Mouse (Mus musculus): ENCODE data around the gene Tax1bp3.
A peak's percentile ranks its signal among the peaks of the same experiment; 100 is the strongest.

The Tax1bp3 gene

DNA sequence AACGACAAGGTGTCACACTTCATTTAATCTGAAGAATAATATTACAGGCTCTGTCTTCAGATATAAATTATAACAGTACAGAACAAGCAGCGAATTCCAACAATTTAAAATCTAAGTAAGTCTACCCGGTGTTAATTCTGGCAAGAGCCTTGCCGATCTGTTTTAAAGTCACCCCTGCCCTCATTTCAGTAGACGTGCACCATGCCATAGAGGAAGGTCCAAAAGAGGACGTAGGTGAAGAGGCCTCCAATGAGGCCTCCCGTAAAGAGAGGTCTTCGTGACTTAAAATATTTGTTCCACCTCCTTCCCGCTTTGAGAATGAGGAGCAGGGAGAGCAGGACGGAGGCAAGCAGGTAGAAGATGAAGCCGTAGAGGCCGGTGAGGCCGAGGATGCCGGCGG, 697 bp upstream of the Tax1bp3 start:
- no peak for DNase-seq

DNA sequence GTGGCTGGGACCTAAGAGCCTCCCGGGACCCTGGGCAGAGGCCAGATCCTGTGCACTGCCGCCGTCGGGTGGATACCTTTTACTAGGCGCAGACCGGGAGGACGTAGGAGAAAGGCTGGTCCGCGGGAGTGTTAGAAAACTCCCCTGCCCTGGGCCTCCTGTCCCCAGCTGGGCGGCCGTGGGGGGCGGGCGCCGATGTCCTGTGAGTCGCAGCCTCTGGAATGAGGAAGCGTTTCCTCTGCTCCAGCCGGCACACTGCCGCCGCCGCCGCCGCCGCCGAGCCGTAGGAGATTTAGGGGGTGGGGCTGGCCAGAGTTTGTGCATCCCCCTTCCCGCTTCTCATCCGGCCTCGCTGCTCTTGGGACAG, 609 bp downstream of the Tax1bp3 start:
- DNase-seq, result peak; percentile 57

- no peak for DNase-seq
Observed at GRCm38 (mm10) chr11:73177895-73178294, 1.0 kb downstream of the Tax1bp3 start.

DNA sequence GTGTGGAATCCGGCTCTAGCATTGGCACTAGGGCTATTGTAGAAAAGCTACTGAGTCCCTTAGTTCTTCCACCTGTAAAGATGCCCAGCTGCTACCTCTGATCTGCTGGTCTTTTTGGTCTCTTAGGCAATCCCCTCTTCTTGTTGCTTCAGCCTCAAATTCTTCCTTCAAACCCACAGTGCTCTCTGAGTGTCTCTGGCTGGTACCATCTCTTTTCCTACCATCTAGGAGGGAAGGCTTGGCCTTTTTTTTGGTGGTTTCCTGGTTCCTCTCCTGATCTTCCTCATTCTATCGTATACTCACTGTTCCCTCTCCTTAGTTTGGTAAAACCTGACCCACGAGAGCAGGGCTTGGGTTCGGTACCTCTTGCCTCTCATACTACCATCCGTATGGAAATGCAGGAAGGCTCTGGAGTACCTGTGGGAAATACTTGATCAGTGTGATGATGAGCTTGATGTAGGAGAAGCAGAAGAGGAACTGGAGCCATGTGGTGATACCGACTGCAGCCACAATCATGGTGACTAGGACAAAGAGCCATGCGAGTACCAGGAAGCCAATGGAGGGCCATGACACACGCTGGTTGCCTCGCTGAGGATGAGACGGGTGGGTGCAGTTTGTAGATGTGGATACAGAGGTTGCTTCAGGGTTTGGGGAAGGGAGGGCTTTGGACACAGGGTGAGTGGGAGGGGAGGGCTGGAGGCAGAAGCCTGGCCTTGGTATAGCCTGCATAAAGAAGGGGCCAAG, 9.2 kb downstream of the Tax1bp3 start:
- no peak for DNase-seq

DNA sequence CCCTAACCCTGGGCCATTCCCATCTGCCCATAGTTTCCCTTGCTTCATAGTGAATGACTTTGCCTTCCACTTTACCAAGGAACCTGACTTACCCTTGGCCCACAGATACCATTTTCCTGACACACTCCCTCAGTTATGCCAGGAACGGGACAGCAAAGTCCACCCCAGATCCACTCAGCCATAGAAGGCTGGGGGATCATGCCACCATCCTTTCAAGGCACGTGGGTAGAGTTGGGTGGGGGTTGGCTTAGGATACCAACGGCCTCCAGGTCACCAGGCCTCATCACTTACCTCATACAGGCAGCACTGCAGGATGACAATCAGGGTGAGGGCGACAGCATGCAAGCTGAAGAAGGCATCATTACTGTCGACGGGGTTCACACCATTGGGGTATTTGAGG, 10.3 kb downstream of the Tax1bp3 start:
- DNase-seq, result no peak

DNA sequence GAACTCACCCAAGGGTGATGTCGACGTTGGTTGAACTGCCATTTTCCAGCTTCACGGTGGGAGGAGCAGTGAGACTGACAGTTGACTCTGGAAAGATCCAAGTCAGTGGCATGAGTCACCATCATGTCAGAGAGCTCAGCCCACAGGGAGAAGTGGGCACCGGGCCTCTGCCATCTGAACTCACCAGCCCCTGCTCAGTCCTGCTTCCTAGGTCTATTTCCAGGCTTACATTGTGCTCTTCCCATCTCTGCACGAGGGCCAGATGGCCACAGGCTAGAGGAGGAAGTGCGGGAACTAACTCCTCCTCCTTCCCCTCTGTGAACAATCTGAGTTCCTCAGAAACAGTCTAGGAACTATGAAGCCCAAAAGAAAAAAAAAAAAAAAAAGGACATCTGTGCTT, 16.2 kb downstream of the Tax1bp3 start:
- no peak for DNase-seq

DNA sequence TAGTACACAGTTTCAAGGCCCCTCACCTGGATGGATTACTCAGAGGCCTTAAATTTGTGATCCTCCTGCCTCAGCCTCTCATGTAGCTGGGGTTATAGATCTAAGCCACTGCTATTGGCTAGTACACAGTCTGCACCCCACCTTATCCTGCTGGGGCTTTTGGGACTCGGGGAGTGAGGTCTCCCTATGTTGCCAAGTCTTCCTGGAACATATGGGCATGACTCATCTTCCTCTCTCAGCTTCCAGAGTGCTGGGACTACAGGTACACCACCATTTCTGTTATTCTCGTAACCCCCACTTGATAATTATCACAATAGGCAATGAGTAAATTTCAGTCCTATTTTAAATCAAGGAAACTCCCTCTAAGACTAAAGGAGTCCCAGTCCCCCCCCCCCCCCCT, 17.6 kb downstream of the Tax1bp3 start:
- DNase-seq, result no peak

DNA sequence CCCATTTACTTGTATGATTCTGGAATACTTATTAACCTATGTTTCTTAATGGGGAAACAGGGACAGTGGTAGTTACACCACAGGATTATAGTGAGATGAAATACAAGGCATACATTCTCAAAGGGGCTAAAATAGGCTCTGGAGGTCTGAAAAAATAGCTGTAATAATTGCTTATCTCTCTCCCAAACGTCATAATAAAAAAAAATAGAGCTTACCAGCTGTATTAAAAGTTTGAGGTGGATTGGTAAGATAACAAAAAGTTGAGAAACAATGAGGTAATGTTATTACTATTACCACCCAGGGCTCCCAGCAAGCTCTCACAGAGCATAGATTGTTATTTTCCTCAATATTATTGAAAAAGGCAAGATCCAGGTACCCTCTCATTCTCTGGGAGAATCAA, 21.3 kb downstream of the Tax1bp3 start:
- no peak for DNase-seq

- DNase-seq, result peak; percentile 73
Observed at GRCm38 (mm10) chr11:73198603-73199229, 21.8 kb downstream of the Tax1bp3 start, which contains the start of gene Ctns. TSS of gene Ctns (minus strand) at chr11:73199042.

DNA sequence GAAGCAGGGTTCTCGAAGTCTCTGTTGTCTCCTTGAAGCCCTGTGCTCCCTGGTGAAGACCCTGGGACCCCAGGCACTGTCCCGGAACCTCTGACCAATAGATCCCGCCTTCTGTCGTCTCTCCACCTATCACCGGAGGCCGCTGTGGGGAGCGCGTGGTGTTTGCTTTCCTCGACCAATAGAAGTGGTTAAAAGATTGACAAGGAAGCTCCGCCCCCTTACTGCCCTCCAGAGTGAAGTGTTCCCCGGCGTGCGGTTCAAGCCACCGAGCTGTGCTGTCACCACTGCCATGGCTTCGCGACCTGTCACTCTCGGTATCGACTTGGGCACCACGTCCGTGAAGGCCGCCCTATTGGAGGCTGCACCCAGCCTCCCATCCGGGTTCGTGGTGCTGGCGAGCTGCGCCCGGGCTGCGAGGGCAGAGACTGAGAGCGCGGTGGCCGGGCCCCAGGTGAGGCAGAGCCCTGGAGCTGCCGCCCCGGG, 22.4 kb downstream of the Tax1bp3 start, which contains the start of gene Shpk:
Shpk (plus strand) TSS at position 231 of the 483 bp plus-strand sequence.
- DNase-seq, result peak; percentile 93

DNA sequence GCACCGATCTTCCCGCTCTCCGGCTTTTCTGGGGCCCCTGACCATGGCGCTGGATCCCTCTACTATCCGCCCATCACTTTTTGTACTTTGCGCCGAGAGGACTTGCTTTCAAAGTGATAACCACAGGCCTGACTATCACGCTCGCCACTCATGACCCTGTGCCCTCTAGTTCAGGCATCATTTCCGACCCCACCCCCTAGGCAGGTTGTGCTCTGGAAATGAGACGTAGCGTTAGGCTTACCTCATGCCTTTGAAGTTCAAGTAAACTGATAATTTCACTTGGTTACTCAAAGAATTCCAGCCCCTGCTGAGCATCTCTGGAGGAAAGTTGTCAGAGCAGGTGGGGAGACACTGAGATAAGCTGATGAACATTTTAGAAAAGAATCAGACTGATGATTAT, 23.0 kb downstream of the Tax1bp3 start:
- no peak for DNase-seq

DNA sequence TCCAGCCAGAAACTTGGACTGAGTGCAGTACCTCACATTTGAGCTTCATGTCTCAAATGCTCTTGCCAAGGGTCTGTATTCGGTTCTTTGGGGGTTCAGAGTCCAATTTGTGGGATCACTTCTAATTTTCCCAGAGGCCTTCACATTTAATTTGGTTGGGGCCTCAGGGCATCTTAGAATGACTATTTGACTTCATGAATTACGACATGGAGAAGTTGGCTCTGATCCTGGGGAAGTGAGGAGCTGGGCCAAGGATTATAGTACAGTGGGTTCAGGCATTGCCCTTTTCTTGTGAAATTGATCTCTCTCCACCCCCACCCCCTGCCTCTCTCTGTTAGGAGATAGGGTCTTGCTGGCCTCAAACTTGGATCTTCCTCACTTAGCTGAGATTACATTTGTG, 24.1 kb downstream of the Tax1bp3 start:
- no peak for DNase-seq

GRCm38 (mm10) chr11:73201597-73201996, 24.7 kb downstream of the Tax1bp3 start:
- DNase-seq, result no peak

DNA sequence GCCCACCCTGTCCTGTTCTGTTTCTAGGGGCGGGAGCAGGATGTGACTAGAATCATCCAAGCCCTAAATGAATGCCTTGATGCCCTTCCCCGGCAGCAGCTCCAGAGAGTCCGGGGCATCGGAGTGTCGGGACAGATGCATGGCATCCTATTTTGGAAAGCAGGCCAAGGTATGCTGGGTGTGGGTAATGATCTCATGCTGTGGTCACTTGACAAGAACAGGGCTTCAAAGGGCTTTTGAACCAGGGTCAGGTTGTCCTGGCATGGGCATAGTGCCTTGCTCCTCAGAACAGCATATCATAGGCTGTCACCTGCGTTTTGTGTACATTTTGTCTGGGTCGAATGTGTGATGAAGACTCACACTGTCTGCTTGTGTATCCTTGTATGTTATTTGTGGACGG, 27.0 kb downstream of the Tax1bp3 start:
- DNase-seq, result no peak

DNA sequence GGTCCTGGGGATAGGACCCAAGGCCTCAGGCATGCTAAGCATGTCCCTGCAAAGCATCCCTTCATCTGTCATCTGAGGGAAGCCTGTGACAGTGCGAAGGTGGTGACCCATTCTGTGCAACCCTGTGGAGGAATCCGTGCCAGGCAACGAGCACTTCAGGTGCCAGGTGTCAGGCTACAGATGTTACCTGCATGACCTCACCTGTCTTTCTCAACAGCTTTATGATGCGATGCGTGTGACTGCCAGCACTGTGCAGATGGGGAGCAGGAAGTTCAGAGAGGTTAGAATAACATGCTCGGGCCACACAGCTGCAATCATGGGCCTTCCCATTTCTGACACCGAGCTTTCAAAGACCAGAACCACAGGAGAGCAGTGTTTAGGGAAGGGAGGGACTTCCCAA, 28.3 kb downstream of the Tax1bp3 start:
- no peak for DNase-seq

GRCm38 (mm10) chr11:73207621-73208020, 30.7 kb downstream of the Tax1bp3 start:
- DNase-seq, result no peak

- DNase-seq, result no peak
Observed at GRCm38 (mm10) chr11:73213956-73214355, 37.1 kb downstream of the Tax1bp3 start.

DNA sequence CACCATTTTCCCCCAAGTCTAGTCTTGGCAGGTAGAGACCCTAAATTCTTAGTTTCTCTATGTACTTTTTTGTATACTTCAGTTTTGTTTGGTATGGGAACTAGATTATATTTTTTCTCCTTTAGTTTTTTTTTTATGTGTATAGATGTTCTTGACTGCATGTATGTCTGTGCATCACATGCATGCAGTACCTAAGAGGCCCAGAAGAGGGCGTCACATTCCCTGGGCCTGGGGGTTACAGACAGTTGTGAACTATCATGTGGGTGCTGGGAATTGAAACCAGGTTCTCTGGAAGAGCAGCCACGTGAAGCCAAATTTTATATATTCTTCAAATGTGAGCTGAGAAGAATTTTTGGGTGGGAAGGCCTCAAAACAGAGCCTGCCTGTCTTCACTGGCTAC, 42.8 kb downstream of the Tax1bp3 start:
- DNase-seq, result no peak

DNA sequence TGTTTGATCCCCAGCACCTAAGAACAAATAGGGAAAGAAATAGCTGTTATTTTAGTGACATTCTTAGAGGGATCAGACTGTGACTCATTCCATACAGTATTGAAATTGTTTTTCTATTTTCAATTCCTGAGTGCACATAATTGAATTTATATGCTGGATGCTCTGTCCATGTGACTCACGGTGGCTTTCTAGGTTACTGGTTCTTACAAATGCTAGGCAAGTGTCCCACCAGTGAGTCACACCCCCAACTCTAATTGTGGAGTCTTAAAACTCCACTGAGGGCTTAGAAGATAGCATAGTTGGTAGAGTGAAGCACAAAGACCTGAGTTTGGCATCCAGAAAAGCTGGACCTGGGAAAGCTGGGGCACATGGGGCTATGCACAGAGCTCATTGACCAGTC, 43.8 kb downstream of the Tax1bp3 start:
- no peak for DNase-seq

DNA sequence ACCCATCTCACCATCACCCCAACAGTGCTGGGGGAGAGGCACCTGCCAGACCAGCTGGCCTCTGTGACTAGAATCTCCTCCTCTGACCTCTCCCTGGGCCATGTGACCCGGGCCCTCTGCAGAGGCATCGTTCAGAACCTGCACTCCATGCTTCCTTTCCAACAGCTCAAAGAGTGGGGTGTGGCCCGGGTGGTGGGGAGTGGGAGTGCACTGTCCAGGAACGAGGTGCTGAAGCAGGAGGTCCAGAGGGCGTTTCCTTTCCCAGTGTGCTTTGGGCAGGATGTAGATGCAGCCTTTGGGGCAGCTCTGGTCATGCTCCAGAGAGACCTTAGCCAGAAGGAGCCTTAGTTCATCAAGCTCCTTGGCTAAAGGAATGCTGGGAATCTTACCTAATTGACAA, 46.0 kb downstream of the Tax1bp3 start:
- DNase-seq, result no peak

DNA sequence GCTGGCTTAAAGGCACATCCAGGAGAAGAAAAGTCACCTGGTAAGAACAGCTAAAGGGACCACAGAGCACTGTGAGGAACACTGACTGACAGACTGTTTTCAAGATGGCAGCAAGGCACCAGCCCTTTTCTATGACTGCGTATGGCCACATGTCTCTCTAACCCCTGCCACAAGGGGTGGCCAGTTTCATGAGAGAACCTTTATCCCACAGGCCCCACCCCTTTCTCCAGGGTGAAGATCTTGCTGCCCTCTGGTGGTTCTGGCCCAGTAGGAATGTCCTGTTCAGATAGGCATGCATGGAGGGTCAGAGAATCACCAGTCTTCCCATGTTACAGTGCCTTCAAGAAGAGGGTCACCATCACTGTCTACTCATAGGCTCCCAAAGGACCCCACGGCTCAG, 47.1 kb downstream of the Tax1bp3 start:
- DNase-seq, result no peak

GRCm38 (mm10) chr11:73225856-73226255, 49.0 kb downstream of the Tax1bp3 start:
- DNase-seq, result no peak

DNA sequence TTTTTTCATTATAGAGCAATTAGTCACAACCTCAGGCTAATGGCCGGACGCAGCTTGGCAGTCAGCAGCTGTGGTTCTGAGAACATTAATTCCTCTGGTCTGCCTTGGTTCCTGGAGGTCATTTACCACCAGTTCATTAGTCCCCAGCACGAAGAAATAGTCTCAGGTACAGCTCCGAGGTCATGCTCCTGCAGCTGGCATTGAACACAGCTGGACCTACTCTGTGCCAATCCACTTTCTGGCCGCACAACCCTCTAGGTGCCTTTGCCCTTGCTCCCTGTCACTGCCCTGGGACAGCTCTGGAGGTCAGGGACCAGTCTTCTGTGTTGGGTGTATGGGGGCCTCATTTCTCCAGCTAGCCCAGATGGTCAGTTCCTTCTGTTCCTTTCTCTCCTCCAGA, 52.0 kb downstream of the Tax1bp3 start:
- DNase-seq, result no peak

DNA sequence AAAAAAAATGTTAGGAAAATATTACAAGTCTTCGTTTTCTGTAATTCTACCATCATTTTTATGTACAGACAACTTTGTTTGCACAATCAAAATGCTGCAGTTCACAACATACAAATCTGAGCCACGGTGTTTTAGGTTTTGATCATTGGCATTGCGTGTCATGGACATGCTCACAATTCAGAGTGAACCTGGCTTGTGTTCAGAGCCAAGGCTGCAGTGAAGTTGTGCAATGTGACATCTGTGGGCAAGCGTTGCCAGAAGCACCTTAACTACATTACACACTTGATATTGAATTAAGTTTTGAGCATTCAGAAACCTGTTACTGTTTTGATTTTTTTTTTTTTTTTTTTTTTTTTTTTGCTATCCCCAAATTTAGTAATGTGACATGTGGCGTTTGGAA, 53.2 kb downstream of the Tax1bp3 start:
- no peak for DNase-seq

GRCm38 (mm10) chr11:73232513-73232912, 55.6 kb downstream of the Tax1bp3 start:
- DNase-seq, result no peak

Measured in right cerebral cortex, postnatal 14 days (tissue).